Mouse (Mus musculus) heart, embryonic 15.5 days (tissue): ENCODE measurements around the gene Rbbp4. TPM values are rescaled to one million over a fixed set of nuclear protein-coding genes. Genes with fewer than 3 reads are reported as not detected.

ENCODE experiments used
- microRNA-seq: library from miRNA; unstranded; fragments of <30 nt; microRNA quantifications from one replicate; pipeline ENCODE4, GENCODE M21; 2016
- polyA plus RNA-seq: library from polyadenylated mRNA; unstranded; fragments of >200 nt; fragmentation: Nextera tagmentation; extraction: Ambion mirVana; gene quantifications from 2 replicates; pipeline ENCODE4 v1.2.1, GENCODE M21; 2015

Rbbp4 gene
- polyA plus RNA-seq, 1 experiment from 2014 or later: 276 TPM

Small RNA genes within 50 kb of the gene (microRNA-seq; reads per million reads assigned to microRNA genes)
- gene Gm22994: not detected

Other genes with a start within 250 kb of the Rbbp4 start
- 0.35 and 1.6 TPM in 2 replicates for gene Tmem54, start 229.8 kb downstream of the Rbbp4 start, polyA plus RNA-seq
- gene Hpca, start 213.3 kb downstream of the Rbbp4 start, polyA plus RNA-seq: 0.68 and 1.2 TPM in 2 replicates
- gene Fndc5, start 198.4 kb downstream of the Rbbp4 start, polyA plus RNA-seq: 12.2 and 12.3 TPM in 2 replicates
- 10.8 and 13.2 TPM in 2 replicates for gene S100pbp, start 145.6 kb downstream of the Rbbp4 start, polyA plus RNA-seq
- gene Yars, start 145.6 kb downstream of the Rbbp4 start, polyA plus RNA-seq: 40.8 and 48.8 TPM in 2 replicates
- 1.4 and 3.1 TPM in 2 replicates for gene C77080, start 74.0 kb downstream of the Rbbp4 start, polyA plus RNA-seq
- gene Sync, start 47.8 kb downstream of the Rbbp4 start, polyA plus RNA-seq: 2.1 and 2.3 TPM in 2 replicates
- gene Zbtb8os, start 325 bp upstream of the Rbbp4 start, polyA plus RNA-seq: 33.1 and 43.1 TPM in 2 replicates
- 11.0 and 13.1 TPM in 2 replicates for gene Zbtb8a, start 42.7 kb upstream of the Rbbp4 start, polyA plus RNA-seq
- gene Zbtb8b, start 105.5 kb upstream of the Rbbp4 start, polyA plus RNA-seq: 5.8 and 6.2 TPM in 2 replicates
- gene Bsdc1, start 126.2 kb upstream of the Rbbp4 start, polyA plus RNA-seq: 23.1 and 27.2 TPM in 2 replicates
- not detected in 2 replicates for gene Tssk3, start 155.7 kb upstream of the Rbbp4 start, polyA plus RNA-seq
- gene Fam229a, start 155.8 kb upstream of the Rbbp4 start, polyA plus RNA-seq: 0.27 TPM in 1 of 2 replicates, not detected in the other
- 283 and 352 TPM in 2 replicates for gene Marcksl1, start 178.2 kb upstream of the Rbbp4 start, polyA plus RNA-seq
- gene Hdac1, start 207.3 kb upstream of the Rbbp4 start, polyA plus RNA-seq: 99.9 and 134 TPM in 2 replicates
- gene Lck, start 238.3 kb upstream of the Rbbp4 start, polyA plus RNA-seq: 6.8 and 62.1 TPM in 2 replicates
- gene Fam167b, start 243.2 kb upstream of the Rbbp4 start, polyA plus RNA-seq: 4.4 and 5.0 TPM in 2 replicates